Mouse (Mus musculus) liver, embryonic 12.5 days (tissue): ENCODE measurements around the gene Dhfr. TPM values are rescaled to one million over a fixed set of nuclear protein-coding genes. Genes with fewer than 3 reads are reported as not detected.
A peak's percentile ranks its signal among the peaks of the same experiment; 100 is the strongest.

ENCODE experiments used
- ATAC-seq: fragments of 200-750 bp; cut with Nextera tagmentation; 2 replicates; pipeline ENCODE4 v1.8.0; 2017; ENCODE audit warnings: moderate number of reproducible peaks, mild to moderate bottlenecking, moderate library complexity
- H3K27ac ChIP-seq: fragments of 300-500 bp; sonication (generic); 2 replicates; pipeline ENCODE4 v1.5.1; 2016; ENCODE audit warnings: mild to moderate bottlenecking
- H3K27me3 ChIP-seq: fragments of 300-500 bp; sonication (generic); replicated peaks from 2 replicates; pipeline ENCODE4 v1.6.1; 2016; ENCODE audit warnings: mild to moderate bottlenecking, moderate library complexity
- H3K36me3 ChIP-seq: fragments of 300-500 bp; sonication (generic); 2 replicates; pipeline ENCODE4 v1.6.1; 2016; ENCODE audit warnings: mild to moderate bottlenecking, moderate library complexity
- H3K4me1 ChIP-seq: fragments of 300-500 bp; sonication (generic); 2 replicates; pipeline ENCODE4 v1.6.1; 2016
- H3K4me2 ChIP-seq: fragments of 300-500 bp; sonication (generic); 2 replicates; pipeline ENCODE4 v1.6.1; 2016; ENCODE audit warnings: mild to moderate bottlenecking, moderate library complexity
- H3K4me3 ChIP-seq: fragments of 300-500 bp; sonication (generic); 2 replicates; pipeline ENCODE4 v1.5.1; 2016; ENCODE audit warnings: mild to moderate bottlenecking, moderate library complexity
- H3K9ac ChIP-seq: fragments of 300-500 bp; sonication (generic); 2 replicates; pipeline ENCODE4 v1.6.1; 2016; ENCODE audit warnings: mild to moderate bottlenecking, moderate library complexity
- H3K9me3 ChIP-seq: fragments of 300-500 bp; sonication (generic); replicated peaks from 2 replicates; pipeline ENCODE4 v1.6.1; 2016; ENCODE audit warnings: mild to moderate bottlenecking, moderate library complexity
- WGBS: fragments of 180-500 bp; shearing (Covaris S2); methylation state at CpG from one replicate; pipeline ENCODE4 v1.1.7; 2016; ENCODE audit not compliant: insufficient replicate concordance; 5-methylcytosine and 5-hydroxymethylcytosine counted together
- polyA plus RNA-seq: library from polyadenylated mRNA; unstranded; fragments of >200 nt; fragmentation: Nextera tagmentation; extraction: Ambion mirVana; gene quantifications from 2 replicates; pipeline ENCODE4 v1.2.1, GENCODE M21; 2016

Dhfr gene
- polyA plus RNA-seq: 19.3 and 19.9 TPM in 2 replicates

DNA sequence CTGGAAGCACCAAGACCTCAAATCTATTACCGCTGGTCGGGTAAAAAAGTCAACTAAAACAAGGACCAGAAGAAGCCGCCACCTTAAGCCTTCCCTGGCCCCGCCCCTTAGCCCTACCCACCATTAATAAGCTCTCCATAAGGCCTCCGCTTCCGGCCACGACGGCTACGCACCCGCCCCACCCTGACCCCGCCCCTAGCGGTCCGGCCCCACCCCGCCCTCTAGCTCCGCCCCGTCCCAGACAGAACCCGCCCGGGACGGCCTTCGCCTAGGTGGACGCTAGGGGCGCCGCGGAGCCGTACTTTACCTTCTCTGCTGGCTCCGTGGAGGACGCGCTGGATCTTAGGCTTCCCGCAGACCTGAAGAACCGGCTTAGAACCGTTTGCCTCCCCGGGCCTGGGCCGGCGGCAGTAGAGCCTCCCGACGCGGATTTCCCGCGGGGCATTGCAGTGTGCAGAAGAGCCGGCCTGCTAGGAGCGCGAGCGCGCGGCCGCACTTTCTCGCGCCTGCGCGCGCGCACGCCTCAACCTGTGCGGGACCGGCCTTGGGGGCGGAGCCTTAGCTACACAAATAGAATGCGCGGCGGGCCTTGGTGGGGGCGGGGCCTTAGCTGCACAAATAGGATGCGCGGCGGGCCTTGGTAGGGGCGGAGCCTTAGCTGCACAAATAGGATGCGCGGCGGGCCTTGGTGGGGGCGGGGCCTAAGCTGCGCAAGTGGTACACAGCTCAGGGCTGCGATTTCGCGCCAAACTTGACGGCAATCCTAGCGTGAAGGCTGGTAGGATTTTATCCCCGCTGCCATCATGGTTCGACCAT is at the start of gene Dhfr, which contains the start of gene Msh3:
Gene Dhfr, plus strand, starts transcription at position 271 of the 816 bp plus-strand sequence.
Gene Msh3, minus strand, starts transcription at position 548 of the 816 bp plus-strand sequence.
- under 1% methylated on average over 76 of the region's 76 CpGs for WGBS
- H3K9ac ChIP-seq: peak within 1 kb of the TSS; percentile 86
- no peaks in the 10 kb centered on the region for H3K9me3 ChIP-seq
- H3K4me3 ChIP-seq: peak within 1 kb of the TSS; percentile 84
- H3K36me3 ChIP-seq: peaks cover 54% of the 10 kb centered on the region
- peak within 1 kb of the TSS; percentile 94 for H3K4me2 ChIP-seq
- peak; percentile 91 for ATAC-seq
- H3K27me3 ChIP-seq: no peaks in the 10 kb centered on the region
- H3K27ac ChIP-seq: peak within 1 kb of the TSS; percentile 94
- peaks cover 34% of the 10 kb centered on the region for H3K4me1 ChIP-seq

- 92% methylated on average over 11 of the region's 11 CpGs for WGBS
- no peak for ATAC-seq
- no peak within 1 kb of the TSS for H3K9ac ChIP-seq
These were observed 48.8 kb upstream of the Dhfr start, which contains the start of gene Gm20379 for GRCm38 (mm10) chr13:92305680-92306079. TSS of gene Gm20379 (plus strand) at chr13:92305980.

DNA sequence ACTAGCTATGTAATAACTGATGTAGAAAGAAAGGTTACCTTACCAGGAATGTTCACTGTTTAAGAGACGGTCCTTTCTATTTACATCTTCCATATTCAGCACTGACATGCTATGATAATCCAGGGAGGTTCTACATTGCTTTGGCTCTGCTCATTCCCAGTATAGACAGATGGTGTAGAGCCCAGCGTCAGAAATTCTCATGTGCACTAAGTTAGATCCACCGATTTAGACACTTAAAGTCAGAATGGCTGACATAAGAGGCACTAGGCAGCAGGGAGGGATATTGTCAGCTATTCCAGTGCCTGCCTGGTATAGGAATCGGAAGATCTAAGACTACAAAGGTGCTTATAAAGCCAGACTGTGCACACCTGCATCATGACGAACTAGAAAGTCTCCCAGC is 39.9 kb upstream of the Dhfr start:
- H3K27ac ChIP-seq: no peak overlapping the region
- no peaks in the 10 kb centered on the region for H3K9me3 ChIP-seq
- H3K9ac ChIP-seq: no peak overlapping the region
- no peak overlapping the region for H3K4me2 ChIP-seq
- no peak for ATAC-seq
- H3K4me1 ChIP-seq: no peaks in the 10 kb centered on the region
- WGBS: 81% methylated on average over 5 of the region's 5 CpGs
- no peak overlapping the region for H3K4me3 ChIP-seq
- H3K27me3 ChIP-seq: no peaks in the 10 kb centered on the region
- peaks cover 49% of the 10 kb centered on the region for H3K36me3 ChIP-seq

More at GRCm38 (mm10) chr13:92305680-92306079, 48.8 kb upstream of the Dhfr start, which contains the start of gene Gm20379:
- Histone ChIP-seq H3K27me3 (no peaks in the 10 kb centered on the region), H3K27ac (no peak within 1 kb of the TSS), H3K9me3 (no peaks in the 10 kb centered on the region), H3K4me3 (no peak within 1 kb of the TSS), H3K36me3 (peaks cover 42% of the 10 kb centered on the region), H3K4me2 (no peak within 1 kb of the TSS), H3K4me1 (no peaks in the 10 kb centered on the region)

DNA sequence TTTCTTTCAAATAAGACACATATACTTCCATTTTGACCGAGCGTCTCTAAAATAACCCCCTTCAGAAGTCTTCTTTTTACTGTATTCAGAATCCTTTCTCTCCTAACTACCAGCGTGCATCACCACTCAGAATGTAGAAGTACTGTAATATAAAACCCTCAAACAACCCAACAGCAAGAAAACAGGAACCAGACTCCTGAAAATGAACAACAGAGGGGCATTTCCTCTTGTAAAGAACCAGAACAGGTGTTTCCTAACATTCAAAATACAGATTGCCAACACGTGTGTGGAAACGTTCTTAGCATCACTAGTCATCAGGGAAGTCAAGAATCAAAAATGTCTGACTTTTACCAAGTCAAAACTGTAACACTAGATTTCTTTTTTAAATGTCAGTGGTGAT is 33.8 kb upstream of the Dhfr start:
- 60% methylated on average over 5 of the region's 5 CpGs for WGBS
- no peak overlapping the region for H3K9ac ChIP-seq
- peaks cover 48% of the 10 kb centered on the region for H3K36me3 ChIP-seq
- ATAC-seq: no peak
- H3K9me3 ChIP-seq: no peaks in the 10 kb centered on the region
- no peaks in the 10 kb centered on the region for H3K27me3 ChIP-seq
- no peaks in the 10 kb centered on the region for H3K4me1 ChIP-seq
- H3K4me3 ChIP-seq: no peak overlapping the region
- H3K27ac ChIP-seq: no peak overlapping the region
- no peak overlapping the region for H3K4me2 ChIP-seq

GRCm38 (mm10) chr13:92326030-92326429 is 28.5 kb upstream of the Dhfr start:
- no peaks in the 10 kb centered on the region for H3K9me3 ChIP-seq
- peaks cover 31% of the 10 kb centered on the region for H3K36me3 ChIP-seq
- H3K27ac ChIP-seq: no peak overlapping the region
- no peak overlapping the region for H3K4me2 ChIP-seq
- 77% methylated on average over 4 of the region's 5 CpGs for WGBS
- ATAC-seq: no peak
- no peak overlapping the region for H3K4me3 ChIP-seq
- no peaks in the 10 kb centered on the region for H3K27me3 ChIP-seq
- no peak overlapping the region for H3K9ac ChIP-seq
- H3K4me1 ChIP-seq: peaks cover 11% of the 10 kb centered on the region

- Histone ChIP-seq H3K9ac (no peak overlapping the region), H3K36me3 (peaks cover 28% of the 10 kb centered on the region), H3K27me3 (no peaks in the 10 kb centered on the region), H3K4me1 (peaks cover 11% of the 10 kb centered on the region), H3K9me3 (no peaks in the 10 kb centered on the region), H3K4me2 (no peak overlapping the region), H3K4me3 (no peak overlapping the region), H3K27ac (no peak overlapping the region)
- 37% methylated on average over 2 of the region's 2 CpGs for WGBS
- ATAC-seq: peak; percentile 59
These were observed 26.5 kb upstream of the Dhfr start for GRCm38 (mm10) chr13:92328000-92328399.

DNA sequence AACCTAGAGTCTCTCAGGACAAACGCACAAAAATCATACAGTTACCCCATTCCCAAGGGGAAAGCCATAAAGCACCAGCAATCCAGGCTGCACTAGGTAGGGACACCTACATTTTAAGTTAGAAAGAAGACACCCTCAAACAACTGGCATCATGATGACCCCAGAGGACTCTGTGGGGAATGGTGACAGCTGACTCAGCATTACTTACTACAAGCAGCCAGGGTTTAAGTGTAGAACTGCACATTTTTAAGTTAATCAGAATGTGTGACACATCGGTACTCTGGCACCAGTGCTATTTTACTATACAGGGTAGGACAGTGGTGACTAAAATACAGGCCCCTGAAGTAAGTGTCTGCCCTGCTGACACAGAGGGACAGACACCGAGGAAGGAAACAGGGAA is 23.9 kb upstream of the Dhfr start:
- Histone ChIP-seq H3K36me3 (peaks cover 25% of the 10 kb centered on the region), H3K27me3 (no peaks in the 10 kb centered on the region), H3K9ac (no peak overlapping the region), H3K4me3 (no peak overlapping the region), H3K4me1 (peaks cover 11% of the 10 kb centered on the region), H3K27ac (no peak overlapping the region), H3K9me3 (no peaks in the 10 kb centered on the region), H3K4me2 (no peak overlapping the region)
- WGBS: 89% methylated on average over 3 of the region's 3 CpGs
- no peak for ATAC-seq

- Histone ChIP-seq H3K27ac (no peak overlapping the region), H3K4me2 (no peak overlapping the region), H3K4me3 (no peak overlapping the region), H3K36me3 (peaks cover 33% of the 10 kb centered on the region), H3K9me3 (no peaks in the 10 kb centered on the region), H3K9ac (no peak overlapping the region), H3K4me1 (peaks cover 11% of the 10 kb centered on the region), H3K27me3 (no peaks in the 10 kb centered on the region)
- no peak for ATAC-seq
- 87% methylated on average over 15 of the region's 15 CpGs for WGBS
These were observed 22.2 kb upstream of the Dhfr start for GRCm38 (mm10) chr13:92332103-92332879.

DNA sequence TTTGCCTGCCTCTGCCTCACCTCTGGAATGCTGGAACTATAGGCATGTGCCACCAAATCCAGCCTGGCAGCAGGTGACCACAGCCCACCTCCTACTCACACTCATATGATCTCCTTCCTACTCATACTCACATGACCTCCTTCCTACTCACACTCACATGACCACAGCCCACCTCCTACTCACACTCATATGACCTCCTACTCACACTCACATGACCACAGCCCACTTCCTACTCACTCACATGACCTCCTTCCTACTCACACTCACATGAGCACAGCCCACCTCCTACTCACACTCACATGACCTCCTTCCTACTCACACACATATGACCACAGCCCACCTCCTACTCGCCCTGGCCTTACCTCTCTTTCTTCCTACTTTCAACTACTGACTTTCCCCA is 17.7 kb upstream of the Dhfr start:
- peaks cover 4% of the 10 kb centered on the region for H3K4me1 ChIP-seq
- H3K27ac ChIP-seq: no peak overlapping the region
- no peak overlapping the region for H3K4me3 ChIP-seq
- H3K9me3 ChIP-seq: no peaks in the 10 kb centered on the region
- no peak for ATAC-seq
- WGBS: 68% methylated on average over 1 of the region's 1 CpGs
- peaks cover 46% of the 10 kb centered on the region for H3K36me3 ChIP-seq
- H3K27me3 ChIP-seq: no peaks in the 10 kb centered on the region
- H3K9ac ChIP-seq: no peak overlapping the region
- H3K4me2 ChIP-seq: no peak overlapping the region

- 0 out of 2 replicates have a peak, but pooled peaks have one; percentile 60 for ATAC-seq
- Histone ChIP-seq H3K27me3 (no peaks in the 10 kb centered on the region), H3K9ac (no peak overlapping the region), H3K4me1 (peaks cover 4% of the 10 kb centered on the region), H3K9me3 (no peaks in the 10 kb centered on the region), H3K36me3 (peaks cover 52% of the 10 kb centered on the region), H3K27ac (no peak overlapping the region), H3K4me2 (no peak overlapping the region), H3K4me3 (no peak overlapping the region)
- 56% methylated on average over 6 of the region's 6 CpGs for WGBS
These were observed 16.6 kb upstream of the Dhfr start for GRCm38 (mm10) chr13:92337773-92338462.

GRCm38 (mm10) chr13:92339787-92340186 is 14.7 kb upstream of the Dhfr start:
- Histone ChIP-seq H3K36me3 (peaks cover 64% of the 10 kb centered on the region), H3K4me1 (peaks cover 4% of the 10 kb centered on the region), H3K27ac (no peak overlapping the region), H3K4me3 (no peak overlapping the region), H3K9ac (no peak overlapping the region), H3K27me3 (no peaks in the 10 kb centered on the region), H3K9me3 (no peaks in the 10 kb centered on the region), H3K4me2 (no peak overlapping the region)
- 81% methylated on average over 3 of the region's 3 CpGs for WGBS
- no peak for ATAC-seq
